Mouse (Mus musculus) heart, embryonic 12.5 days (tissue): ENCODE results near the gene Rnf215. TPM values are rescaled to one million over a fixed set of nuclear protein-coding genes. Genes with fewer than 3 reads are reported as not detected.
"Not testable (repeated sequence)": the region's sequence is repeated elsewhere in the genome, so short reads cannot be mapped to it uniquely, and the experiment has no call there.

Source experiments
- ATAC-seq: fragments of 200-750 bp; cut with Nextera tagmentation; 2 replicates; pipeline ENCODE4 v1.8.0; 2017; ENCODE audit warnings: moderate TSS enrichment, moderate library complexity; ENCODE audit not compliant: insufficient number of reproducible peaks, low FRiP score
- H3K27ac ChIP-seq: fragments of 300-500 bp; sonication (generic); 2 replicates; pipeline ENCODE4 v1.5.1; 2016; ENCODE audit warnings: mild to moderate bottlenecking, moderate library complexity; ENCODE audit not compliant: poor library complexity, severe bottlenecking
- H3K27me3 ChIP-seq: fragments of 300-500 bp; sonication (generic); replicated peaks from 2 replicates; pipeline ENCODE4 v1.6.1; 2016; ENCODE audit warnings: mild to moderate bottlenecking, moderate library complexity
- H3K36me3 ChIP-seq: fragments of 300-500 bp; sonication (generic); 2 replicates; pipeline ENCODE4 v1.6.1; 2016; ENCODE audit warnings: mild to moderate bottlenecking, moderate library complexity
- H3K4me1 ChIP-seq: fragments of 300-500 bp; sonication (generic); replicated peaks from 2 replicates; pipeline ENCODE4 v1.6.1; 2016; ENCODE audit warnings: mild to moderate bottlenecking
- H3K4me2 ChIP-seq: fragments of 300-500 bp; sonication (generic); 2 replicates; pipeline ENCODE4 v1.6.1; 2016; ENCODE audit warnings: mild to moderate bottlenecking, moderate library complexity
- H3K4me3 ChIP-seq: fragments of 300-500 bp; sonication (generic); 2 replicates; pipeline ENCODE4 v1.5.1; 2016; ENCODE audit warnings: mild to moderate bottlenecking
- H3K9ac ChIP-seq: fragments of 300-500 bp; sonication (generic); 2 replicates; pipeline ENCODE4 v1.6.1; 2016; ENCODE audit warnings: mild to moderate bottlenecking, moderate library complexity
- H3K9me3 ChIP-seq: fragments of 300-500 bp; sonication (generic); replicated peaks from 2 replicates; pipeline ENCODE4 v1.6.1; 2016; ENCODE audit warnings: mild to moderate bottlenecking, moderate library complexity
- WGBS: fragments of 180-500 bp; shearing (Covaris S2); methylation state at CpG from one replicate; pipeline ENCODE4 v1.1.7; 2016; 5-methylcytosine and 5-hydroxymethylcytosine counted together
- polyA plus RNA-seq: library from polyadenylated mRNA; unstranded; fragments of >200 nt; fragmentation: Nextera tagmentation; extraction: Ambion mirVana; gene quantifications from 2 replicates; pipeline ENCODE4 v1.2.1, GENCODE M21; 2016

The Rnf215 gene
- polyA plus RNA-seq, 1 experiment from 2014 or later, result 22.0 TPM

DNA sequence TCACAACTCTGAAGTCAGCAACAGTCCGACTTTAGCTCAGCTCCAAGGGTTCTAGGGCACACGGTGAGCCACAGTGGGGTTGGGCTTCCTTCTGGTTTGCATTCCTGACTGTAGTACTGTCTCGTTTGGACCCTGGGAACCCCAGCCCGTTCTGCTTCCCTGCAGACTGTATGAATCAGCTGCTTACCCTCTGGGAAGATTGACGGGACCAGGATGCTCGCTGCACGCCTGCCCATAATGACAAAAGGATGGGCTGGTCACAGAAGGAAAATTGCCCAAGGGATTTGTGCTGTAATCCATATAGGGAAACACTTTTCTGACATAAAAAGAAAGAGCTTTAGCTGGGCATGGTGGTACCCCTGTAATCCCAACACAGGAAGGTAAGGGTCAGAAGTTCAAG is 36.2 kb upstream of the Rnf215 start:
- peaks cover 24% of the 10 kb centered on the region for H3K4me1 ChIP-seq
- ATAC-seq, result no peak
- no peak overlapping the region for H3K4me3 ChIP-seq
- no peaks in the 10 kb centered on the region for H3K9me3 ChIP-seq
- H3K4me2 ChIP-seq, result no peak overlapping the region
- 74% methylated on average over 7 of the region's 7 CpGs for WGBS
- no peak overlapping the region for H3K27ac ChIP-seq
- no peaks in the 10 kb centered on the region for H3K27me3 ChIP-seq
- H3K36me3 ChIP-seq, result no peaks in the 10 kb centered on the region
- no peak overlapping the region for H3K9ac ChIP-seq

DNA sequence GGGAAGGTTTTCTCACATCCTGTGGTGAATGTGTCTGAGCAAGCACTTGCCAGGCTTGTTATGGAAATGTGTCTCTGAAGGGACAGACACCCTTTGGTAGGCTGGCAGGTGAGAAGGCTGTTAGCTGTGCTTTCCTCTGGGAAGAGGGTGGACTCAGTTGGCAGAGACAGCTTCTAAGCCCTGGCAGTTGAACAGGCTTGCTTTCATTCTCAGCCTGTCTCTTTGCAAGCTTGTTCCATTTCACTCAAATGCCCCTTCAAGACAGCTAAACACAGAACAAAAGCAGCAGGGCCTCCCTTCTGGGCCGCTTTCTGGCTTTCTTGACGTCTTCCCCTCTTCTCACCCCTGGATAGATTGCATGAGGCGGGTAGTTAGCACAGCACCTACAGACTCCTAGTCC is 35.6 kb upstream of the Rnf215 start:
- Histone ChIP-seq H3K36me3 (no peaks in the 10 kb centered on the region), H3K9ac (no peak overlapping the region), H3K9me3 (no peaks in the 10 kb centered on the region), H3K27ac (no peak overlapping the region), H3K4me1 (peaks cover 18% of the 10 kb centered on the region), H3K4me2 (no peak overlapping the region), H3K27me3 (no peaks in the 10 kb centered on the region), H3K4me3 (no peak overlapping the region)
- ATAC-seq, result no peak
- 69% methylated on average over 3 of the region's 3 CpGs for WGBS

DNA sequence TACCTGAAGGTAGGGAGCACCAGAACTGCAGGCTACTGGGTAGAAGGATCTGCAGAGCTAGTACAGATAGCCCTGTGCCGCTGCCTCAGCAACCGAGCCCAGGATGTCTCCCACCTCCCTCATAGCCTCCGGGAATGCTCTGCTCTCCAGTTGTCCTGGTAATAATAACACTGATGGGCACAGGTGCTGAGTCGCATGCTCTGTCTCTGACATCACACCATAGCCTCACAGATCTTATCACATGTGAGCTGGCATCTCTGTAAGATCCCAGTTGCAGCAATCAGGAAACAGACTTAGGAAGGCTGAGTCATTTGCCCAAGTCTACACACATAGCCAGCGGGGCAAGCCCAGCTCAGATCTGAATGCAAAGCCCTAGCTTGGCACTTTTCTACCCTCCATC is 33.2 kb upstream of the Rnf215 start:
- no peak overlapping the region for H3K9ac ChIP-seq
- no peak overlapping the region for H3K4me2 ChIP-seq
- no peaks in the 10 kb centered on the region for H3K9me3 ChIP-seq
- H3K36me3 ChIP-seq, result no peaks in the 10 kb centered on the region
- H3K27me3 ChIP-seq, result no peaks in the 10 kb centered on the region
- H3K4me3 ChIP-seq, result no peak overlapping the region
- H3K4me1 ChIP-seq, result peaks cover 5% of the 10 kb centered on the region; the same call in 1 of the 2 replicates
- H3K27ac ChIP-seq, result no peak overlapping the region
- no peak for ATAC-seq
- 70% methylated on average over 5 of the region's 5 CpGs for WGBS

DNA sequence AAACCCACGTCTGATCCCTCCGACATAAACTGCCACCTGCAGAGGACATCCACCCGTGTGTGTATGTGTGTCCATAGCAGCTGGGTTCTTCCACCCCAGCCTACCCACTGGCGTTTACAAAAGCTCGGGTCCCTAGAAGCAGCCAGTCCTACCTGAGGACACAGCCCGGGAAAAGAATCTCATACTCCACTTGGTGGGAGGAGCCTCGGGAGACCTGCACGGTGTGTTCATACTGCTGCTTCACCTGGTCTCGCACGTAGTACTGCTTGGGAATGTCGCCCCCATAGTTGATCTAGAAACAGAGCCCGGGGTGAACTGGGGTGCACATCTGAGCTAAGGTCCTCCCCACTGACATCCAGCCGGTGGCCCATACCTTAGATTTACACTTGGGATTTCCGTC is 31.5 kb upstream of the Rnf215 start:
- no peaks in the 10 kb centered on the region for H3K36me3 ChIP-seq
- no peaks in the 10 kb centered on the region for H3K9me3 ChIP-seq
- H3K4me2 ChIP-seq, result no peak overlapping the region
- H3K4me3 ChIP-seq, result no peak overlapping the region
- ATAC-seq, result no peak
- H3K27ac ChIP-seq, result no peak overlapping the region
- H3K4me1 ChIP-seq, result no peaks in the 10 kb centered on the region
- WGBS, result 77% methylated on average over 14 of the region's 14 CpGs
- H3K27me3 ChIP-seq, result no peaks in the 10 kb centered on the region
- no peak overlapping the region for H3K9ac ChIP-seq

DNA sequence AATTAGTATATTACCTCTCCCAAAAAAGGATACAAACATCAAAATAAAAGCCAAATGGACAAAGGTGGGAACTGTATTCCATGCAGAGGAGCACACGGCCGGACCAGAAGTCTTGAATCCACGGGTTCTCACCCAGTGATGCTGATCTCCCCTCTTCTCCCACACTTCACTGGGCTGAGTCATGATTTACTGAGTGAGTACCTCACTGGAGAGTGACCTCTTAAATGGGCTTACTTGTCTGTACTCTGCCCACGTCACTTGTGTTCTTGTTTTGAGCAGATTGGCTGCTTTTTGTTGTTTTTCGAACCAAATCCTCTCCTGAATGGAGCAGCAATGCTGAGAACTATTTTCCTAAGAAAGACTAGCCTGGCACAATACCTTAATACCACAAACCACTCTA is 30.0 kb upstream of the Rnf215 start:
- WGBS, result 83% methylated on average over 5 of the region's 5 CpGs
- no peak overlapping the region for H3K27ac ChIP-seq
- H3K9ac ChIP-seq, result no peak overlapping the region
- H3K4me2 ChIP-seq, result no peak overlapping the region
- H3K4me1 ChIP-seq, result no peaks in the 10 kb centered on the region
- H3K4me3 ChIP-seq, result no peak overlapping the region
- H3K9me3 ChIP-seq, result no peaks in the 10 kb centered on the region
- H3K36me3 ChIP-seq, result no peaks in the 10 kb centered on the region
- ATAC-seq, result no peak
- H3K27me3 ChIP-seq, result no peaks in the 10 kb centered on the region

DNA sequence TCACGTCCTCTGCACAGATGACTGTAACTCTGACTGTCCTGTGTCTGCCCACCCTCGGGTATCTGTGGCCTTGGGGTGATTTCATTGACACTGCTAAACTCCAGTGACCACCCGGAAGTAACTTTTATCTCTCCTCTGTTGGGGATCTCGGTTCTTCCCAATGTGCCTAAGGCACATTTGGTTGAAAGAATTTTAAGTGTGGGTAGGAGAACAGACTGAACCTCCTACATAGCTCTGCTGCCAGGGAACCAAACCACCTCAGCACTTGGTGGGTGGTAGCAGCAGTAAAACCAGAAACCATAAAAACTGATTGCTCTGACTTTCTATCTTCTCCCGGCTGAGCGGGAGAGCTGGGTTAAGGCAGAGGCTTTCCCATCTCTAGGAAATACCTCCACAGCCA is 29.6 kb upstream of the Rnf215 start:
- H3K4me2 ChIP-seq, result no peak overlapping the region

DNA sequence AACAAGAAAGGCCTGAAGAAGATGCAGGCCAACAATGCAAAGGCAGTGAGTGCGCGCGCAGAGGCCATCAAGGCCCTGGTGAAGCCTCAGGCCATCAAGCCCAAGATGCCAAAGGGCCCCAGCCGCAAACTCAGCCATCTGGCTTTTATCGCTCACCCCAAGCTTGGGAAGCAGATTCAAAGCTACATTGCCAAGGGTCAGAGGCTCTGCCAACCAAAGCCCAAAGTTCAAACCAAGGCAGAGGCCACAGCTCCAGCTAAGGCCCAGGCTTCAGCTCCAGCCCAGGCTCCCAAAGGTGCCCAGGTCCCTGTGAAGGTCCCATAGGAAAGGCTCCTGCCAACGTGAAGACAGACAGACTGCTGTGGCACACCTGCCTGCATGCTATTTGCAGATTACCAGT is 27.1 kb upstream of the Rnf215 start:
- not testable (repeated sequence) for ATAC-seq, H3K27me3 ChIP-seq, H3K9me3 ChIP-seq, H3K4me1 ChIP-seq, H3K9ac ChIP-seq, H3K27ac ChIP-seq, H3K4me3 ChIP-seq, H3K36me3 ChIP-seq, H3K4me2 ChIP-seq
- 88% methylated on average over 6 of the region's 6 CpGs for WGBS

More for the DNA sequence above, 29.6 kb upstream of the Rnf215 start:
- Histone ChIP-seq H3K36me3 (no peaks in the 10 kb centered on the region), H3K4me1 (no peaks in the 10 kb centered on the region), H3K27ac (no peak overlapping the region), H3K4me3 (no peak overlapping the region), H3K9ac (no peak overlapping the region), H3K9me3 (no peaks in the 10 kb centered on the region), H3K27me3 (no peaks in the 10 kb centered on the region)
- no peak for ATAC-seq
- WGBS, result 69% methylated on average over 6 of the region's 6 CpGs

DNA sequence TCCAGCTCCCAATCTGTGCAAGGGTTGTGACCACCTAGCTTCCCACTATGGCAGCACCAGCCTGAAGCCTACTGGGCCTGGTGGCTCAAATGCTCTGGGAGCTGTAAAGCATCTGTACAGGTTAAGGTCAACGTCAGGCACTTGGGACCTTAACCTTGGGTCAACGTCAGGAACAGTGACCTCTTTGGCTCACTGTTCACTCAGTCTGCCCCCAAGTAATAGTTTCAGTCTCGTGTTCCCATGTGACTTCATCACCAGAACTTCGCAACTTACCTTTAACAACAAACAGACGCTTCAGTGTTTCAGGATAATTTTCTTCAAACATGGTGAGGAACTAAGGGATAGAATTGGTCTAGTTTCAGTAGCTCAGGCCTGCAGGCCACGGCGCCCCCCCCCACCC is 26.3 kb upstream of the Rnf215 start:
- Histone ChIP-seq H3K27ac (no peak overlapping the region), H3K9me3 (no peaks in the 10 kb centered on the region), H3K4me1 (no peaks in the 10 kb centered on the region), H3K9ac (no peak overlapping the region), H3K4me2 (no peak overlapping the region), H3K4me3 (no peak overlapping the region), H3K27me3 (no peaks in the 10 kb centered on the region), H3K36me3 (no peaks in the 10 kb centered on the region)
- ATAC-seq, result no peak
- WGBS, result 73% methylated on average over 7 of the region's 7 CpGs

DNA sequence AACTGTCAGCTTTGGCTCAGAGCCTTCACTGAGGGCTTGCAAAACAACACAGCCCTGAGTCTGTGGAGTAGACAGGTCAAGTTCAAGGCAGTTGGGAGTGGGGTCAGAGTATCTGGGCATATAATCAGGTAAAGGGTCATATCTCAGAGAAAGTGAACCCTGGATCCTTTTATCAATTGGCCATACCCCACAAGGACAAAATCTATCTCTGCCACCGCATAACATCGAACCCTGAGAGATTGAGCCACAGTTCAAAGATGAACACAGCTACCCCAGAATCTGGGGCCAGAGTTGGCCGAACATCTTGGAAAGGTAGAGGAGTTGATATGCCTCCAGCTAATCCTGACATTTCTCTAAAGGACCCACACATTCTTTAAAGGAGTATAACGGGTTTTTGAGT is 23.0 kb upstream of the Rnf215 start:
- no peaks in the 10 kb centered on the region for H3K36me3 ChIP-seq
- H3K4me3 ChIP-seq, result no peak overlapping the region
- H3K27me3 ChIP-seq, result peaks cover 11% of the 10 kb centered on the region
- 81% methylated on average over 4 of the region's 4 CpGs for WGBS
- no peak overlapping the region for H3K9ac ChIP-seq
- no peak for ATAC-seq
- H3K4me1 ChIP-seq, result peaks cover 5% of the 10 kb centered on the region
- no peak overlapping the region for H3K4me2 ChIP-seq
- no peaks in the 10 kb centered on the region for H3K9me3 ChIP-seq
- H3K27ac ChIP-seq, result no peak overlapping the region

DNA sequence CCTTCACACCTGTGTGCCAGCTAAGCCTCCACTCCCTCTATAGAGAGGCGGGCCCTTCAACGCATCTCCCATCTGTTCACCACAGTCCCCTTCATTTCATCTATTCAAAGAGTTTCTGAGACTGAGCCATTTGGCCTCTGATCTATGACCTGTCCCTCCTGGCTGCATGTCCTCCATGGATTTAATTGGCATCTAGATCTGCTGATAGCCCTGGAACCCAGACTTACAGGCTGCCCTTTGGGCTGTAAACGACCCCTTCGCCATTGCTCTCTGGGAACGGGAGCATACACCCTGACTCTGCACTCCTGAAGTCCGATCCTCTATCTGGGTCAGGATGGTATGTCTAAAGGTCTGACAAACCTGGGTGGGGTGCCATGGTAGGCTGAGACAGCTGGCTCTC is 22.1 kb upstream of the Rnf215 start:
- WGBS, result 78% methylated on average over 6 of the region's 6 CpGs
- ATAC-seq, result no peak

DNA sequence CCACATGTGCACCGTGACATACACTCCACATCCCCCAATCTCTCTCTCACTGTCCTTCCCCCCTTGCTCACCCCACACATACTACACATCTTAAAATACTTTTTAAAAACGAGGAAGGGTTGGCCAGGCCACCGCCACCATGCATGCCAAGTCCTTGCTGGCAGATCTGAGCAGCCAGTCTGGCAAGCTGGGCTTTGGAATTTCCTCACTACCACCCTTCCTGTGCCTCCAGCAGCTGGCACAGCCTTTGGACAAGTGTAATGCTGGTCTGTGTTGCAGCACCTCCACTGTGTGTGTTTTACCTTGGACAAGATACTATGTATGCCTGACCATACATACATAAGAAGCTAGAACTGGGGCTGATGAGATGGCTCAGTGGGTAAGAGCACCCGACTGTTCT is 21.5 kb upstream of the Rnf215 start:
- Histone ChIP-seq H3K36me3 (no peaks in the 10 kb centered on the region), H3K4me1 (peaks cover 19% of the 10 kb centered on the region), H3K9me3 (no peaks in the 10 kb centered on the region), H3K27me3 (peaks cover 20% of the 10 kb centered on the region), H3K9ac (no peak overlapping the region), H3K4me2 (no peak overlapping the region), H3K4me3 (no peak overlapping the region), H3K27ac (no peak overlapping the region)
- WGBS, result 67% methylated on average over 4 of the region's 4 CpGs
- no peak for ATAC-seq

More for the DNA sequence above, 22.1 kb upstream of the Rnf215 start:
- Histone ChIP-seq H3K27me3 (peaks cover 20% of the 10 kb centered on the region), H3K36me3 (no peaks in the 10 kb centered on the region), H3K4me1 (peaks cover 13% of the 10 kb centered on the region), H3K9ac (no peak overlapping the region), H3K9me3 (no peaks in the 10 kb centered on the region), H3K4me3 (no peak overlapping the region), H3K4me2 (no peak overlapping the region), H3K27ac (no peak overlapping the region)

DNA sequence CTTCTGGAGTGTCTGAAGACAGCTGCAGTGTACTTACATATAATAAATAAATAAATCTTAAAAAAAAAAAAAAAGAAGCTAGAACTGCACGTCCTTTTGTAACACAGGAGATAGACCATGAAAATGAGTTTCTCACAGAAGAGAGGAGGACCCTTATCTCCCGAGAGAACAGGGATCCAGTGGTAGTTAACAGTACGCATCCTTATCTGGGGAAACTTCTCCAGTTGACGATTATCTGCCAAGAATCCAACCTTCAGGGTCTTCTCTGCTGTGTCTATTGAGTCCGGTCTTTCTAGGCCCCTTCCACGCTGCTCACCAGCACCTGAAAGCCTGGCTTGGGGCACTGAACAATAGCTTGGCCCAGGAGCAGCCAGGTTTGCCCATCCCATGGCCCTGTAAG is 21.0 kb upstream of the Rnf215 start:
- Histone ChIP-seq H3K4me3 (no peak overlapping the region), H3K4me1 (peaks cover 24% of the 10 kb centered on the region), H3K9ac (no peak overlapping the region), H3K4me2 (no peak overlapping the region), H3K9me3 (no peaks in the 10 kb centered on the region), H3K36me3 (no peaks in the 10 kb centered on the region), H3K27me3 (peaks cover 21% of the 10 kb centered on the region), H3K27ac (no peak overlapping the region)
- ATAC-seq, result no peak
- 69% methylated on average over 6 of the region's 6 CpGs for WGBS
